ENCODE assay signal across 25 mouse cellular contexts in the genomic region with DNA sequence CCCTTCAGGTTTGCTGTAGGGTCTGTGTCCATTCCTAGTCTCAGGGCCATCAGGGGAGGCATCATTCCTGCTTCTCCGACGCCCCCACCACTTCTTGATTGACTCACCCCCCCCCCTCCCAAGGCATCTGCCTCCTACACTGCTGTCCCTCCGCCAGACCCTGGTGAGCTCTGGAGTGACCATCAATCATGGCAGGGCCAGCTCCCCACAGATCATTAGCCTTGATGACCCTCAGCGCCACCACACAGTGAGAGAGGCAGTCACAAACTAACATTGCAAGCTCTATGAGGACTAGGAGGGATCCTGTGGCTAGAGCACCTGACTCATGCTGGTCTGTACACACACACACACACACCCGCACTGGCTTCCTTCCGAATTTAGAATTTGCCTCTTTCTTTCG. TPM values are rescaled to one million over a fixed set of nuclear protein-coding genes. Genes with fewer than 3 reads are reported as not detected.
DNase-seq lines count a peak whose midpoint lies in the region; ATAC-seq and TF ChIP-seq lines count a peak whose summit lies in the region.
"Had no signal": no experiment of that assay in that cellular context is flagged by ENCODE, and none has a peak within 500 bp of the region (broad histone marks: within the 10 kb centered on the region; RNA-seq: fewer than 3 reads in every experiment).

No protein-coding gene starts in this region.

- H3K27ac ChIP-seq in kidney, embryonic 15.5 days = no peak overlapping the region
- peak overlapping the region; percentile 61; the same call in 1 of the 2 replicates for H3K27ac ChIP-seq in spleen, adult 2 months (ENCODE audit: insufficient read depth, low read length)
- no peak overlapping the region for H3K27ac ChIP-seq in stomach, postnatal 0 days (replicated peaks)
- H3K27ac ChIP-seq: embryonic facial prominence, embryonic 12.5 days; forebrain, embryonic 13.5 days; heart, adult 2 months; liver, embryonic 14.5 days had no signal

- no peak overlapping the region for H3K4me2 ChIP-seq in kidney, embryonic 15.5 days
- no peak overlapping the region for H3K4me2 ChIP-seq in stomach, postnatal 0 days (replicated peaks; ENCODE audit: low read depth)
- H3K4me2 ChIP-seq: embryonic facial prominence, embryonic 12.5 days; forebrain, embryonic 13.5 days had no signal

- peaks cover 17% of the 10 kb centered on the region for H3K4me1 ChIP-seq in kidney, embryonic 15.5 days
- peaks cover 41% of the 10 kb centered on the region for H3K4me1 ChIP-seq in spleen, adult 2 months (ENCODE audit: control insufficient read depth, insufficient read depth, insufficient read length)
- no peaks in the 10 kb centered on the region for H3K4me1 ChIP-seq in stomach, postnatal 0 days (replicated peaks; ENCODE audit: control insufficient read depth, insufficient read depth)
- H3K4me1 ChIP-seq: embryonic facial prominence, embryonic 12.5 days; forebrain, embryonic 13.5 days had no signal

- H3K9me3 ChIP-seq in kidney, embryonic 15.5 days (replicated peaks) = no peaks in the 10 kb centered on the region
- H3K9me3 ChIP-seq in stomach, postnatal 0 days (ENCODE audit: control insufficient read depth, low read length) = no peaks in the 10 kb centered on the region
- H3K9me3 ChIP-seq: embryonic facial prominence, embryonic 12.5 days; forebrain, embryonic 13.5 days had no signal

- no peak for TF ChIP-seq EP300 in stomach, postnatal 0 days (optimal IDR thresholded peaks at IDR 0.05)

- TF ChIP-seq CTCF in spleen, adult 2 months (IDR thresholded peaks at IDR 0.05; ENCODE audit: extremely low read depth, insufficient read depth, insufficient read length, insufficient replicate concordance) = no peak
- TF ChIP-seq CTCF in stomach, postnatal 0 days (IDR thresholded peaks at IDR 0.05; ENCODE audit: low read depth) = no peak

- DNase-seq in kidney, postnatal 4 days = no peak
- no peak for DNase-seq in spleen, adult 2 months (ENCODE audit: low read depth in 1 of 2, low spot score in 2 of 2)
- no peak for DNase-seq in spleen, adult 12 weeks (ENCODE audit: low spot score)
- no peak for DNase-seq in stomach, postnatal 0 days (ENCODE audit: low spot score)
- no peak for DNase-seq in spleen, postnatal 10 days (ENCODE audit: low spot score in 2 of 2)
- DNase-seq in frontal cortex, adult 2 months (ENCODE audit: extremely low spot score in 1 of 2, low spot score in 1 of 2) = no peak
- DNase-seq: adrenal gland, postnatal 25 days; cerebellum, adult 18-20 months; cerebellum, postnatal 36 days; gastrocnemius, postnatal 14 days; heart, postnatal 36 days; left cerebral cortex, postnatal 4 days; retina, postnatal 1 day; right cerebral cortex, postnatal 4 days; thymus, postnatal 4 days had no signal

- H3K36me3 ChIP-seq in kidney, embryonic 15.5 days = no peaks in the 10 kb centered on the region
- no peaks in the 10 kb centered on the region for H3K36me3 ChIP-seq in spleen, adult 2 months (ENCODE audit: control insufficient read depth, insufficient read depth, low read length)
- H3K36me3 ChIP-seq in stomach, postnatal 0 days (ENCODE audit: control insufficient read depth, insufficient read depth, low read length) = no peaks in the 10 kb centered on the region
- H3K36me3 ChIP-seq: embryonic facial prominence, embryonic 12.5 days had no signal

- H3K9ac ChIP-seq in kidney, embryonic 15.5 days = no peak overlapping the region
- no peak overlapping the region for H3K9ac ChIP-seq in stomach, postnatal 0 days (ENCODE audit: low read length)
- H3K9ac ChIP-seq: embryonic facial prominence, embryonic 12.5 days; forebrain, embryonic 13.5 days; liver, embryonic 14.5 days had no signal

- H3K4me3 ChIP-seq in kidney, embryonic 15.5 days (replicated peaks) = no peak overlapping the region
- H3K4me3 ChIP-seq in spleen, adult 2 months (ENCODE audit: extremely low read depth, insufficient read depth, insufficient read length) = no peak overlapping the region
- H3K4me3 ChIP-seq in stomach, postnatal 0 days (ENCODE audit: low read depth, low read length) = no peak overlapping the region
- H3K4me3 ChIP-seq: embryonic facial prominence, embryonic 12.5 days; erythroblast, embryonic 14.5 days; forebrain, embryonic 13.5 days; heart, adult 2 months had no signal

- H3K27me3 ChIP-seq in kidney, embryonic 15.5 days = no peaks in the 10 kb centered on the region
- no peaks in the 10 kb centered on the region for H3K27me3 ChIP-seq in spleen, adult 2 months (ENCODE audit: control insufficient read depth, insufficient read depth, low read length)
- no peaks in the 10 kb centered on the region for H3K27me3 ChIP-seq in stomach, postnatal 0 days (ENCODE audit: control insufficient read depth, insufficient read depth, low read length)
- H3K27me3 ChIP-seq: embryonic facial prominence, embryonic 12.5 days; forebrain, embryonic 13.5 days had no signal

- ATAC-seq in kidney, embryonic 15.5 days (replicated peaks; ENCODE audit: low FRiP score) = peak; percentile 85
- ATAC-seq in granulocyte monocyte progenitor cell, adult 5-6 weeks (replicated peaks; ENCODE audit: poor library complexity, severe bottlenecking) = peak; percentile 21
- ATAC-seq in stomach, postnatal 0 days (ENCODE audit: low FRiP score, low TSS enrichment) = peak; percentile 30; the same call in 1 of the 2 replicates
- ATAC-seq: forebrain, embryonic 13.5 days; hindbrain, embryonic 16.5 days; intestine, embryonic 16.5 days; lung, postnatal 0 days had no signal

- no peak for TF ChIP-seq POLR2A in spleen, adult 2 months (IDR thresholded peaks at IDR 0.05; ENCODE audit: low read depth, low read length)

- 23% methylated on average over 7 of the region's 7 CpGs for WGBS in kidney, embryonic 15.5 days
- 58% methylated on average over 7 of the region's 7 CpGs for WGBS in spleen, adult 2 months
- 45% methylated on average over 7 of the region's 7 CpGs for WGBS in stomach, postnatal 0 days

RNA-seq across cellular contexts. Expression of gene Pstpip1, which starts 15.2 kb away (rescaled TPM):
- 1.1 and 1.4 TPM in 2 replicates for polyA plus RNA-seq in kidney, embryonic 15.5 days (2015; fragmentation: Nextera tagmentation; extraction: Ambion mirVana)
- polyA plus RNA-seq in spleen, adult 2 months (2012; rRNA removed) = 51.8 and 65.0 TPM in 2 replicates
- total RNA-seq in granulocyte monocyte progenitor cell, adult 5-6 weeks (2014; fragmentation: Nextera tagmentation) = 65.1 and 77.0 TPM in 2 replicates
- total RNA-seq in granulocyte monocyte progenitor cell, adult 5-6 weeks (2017) = 101 and 110 TPM in 2 replicates
- polyA plus RNA-seq in stomach, postnatal 0 days (2015; fragmentation: Nextera tagmentation; extraction: Ambion mirVana) = 3.9 and 5.0 TPM in 2 replicates
- polyA plus RNA-seq in frontal cortex, adult 2 months (2012; rRNA removed) = 4.5 and 6.0 TPM in 2 replicates

Comparison
In these comparisons a context has a peak if more than half of its experiments do, and no peak if none do; other contexts are left out.
1. ATAC-seq: peak in every context shown above with its lines; median percentile 85 in kidney, embryonic 15.5 days; 30 in stomach, postnatal 0 days; 21 in granulocyte monocyte progenitor cell, adult 5-6 weeks.